Mouse (Mus musculus): ENCODE data around the gene Edc4. TPM values are rescaled to one million over a fixed set of nuclear protein-coding genes. Genes with fewer than 3 reads are reported as not detected.
"Not testable (repeated sequence)": the region's sequence is repeated elsewhere in the genome, so short reads cannot be mapped to it uniquely, and the experiment has no call there.

The Edc4 gene
- 33.5 and 38.6 TPM in 2 replicates for total RNA-seq (2021)
- long read RNA-seq, full-length matches to known transcripts: 2 of 28 reads
- long read RNA-seq, partial matches to known transcripts: 18 of 28 reads
- long read RNA-seq, other reads (novel, unspliced or antisense): 8 of 28 reads

DNA sequence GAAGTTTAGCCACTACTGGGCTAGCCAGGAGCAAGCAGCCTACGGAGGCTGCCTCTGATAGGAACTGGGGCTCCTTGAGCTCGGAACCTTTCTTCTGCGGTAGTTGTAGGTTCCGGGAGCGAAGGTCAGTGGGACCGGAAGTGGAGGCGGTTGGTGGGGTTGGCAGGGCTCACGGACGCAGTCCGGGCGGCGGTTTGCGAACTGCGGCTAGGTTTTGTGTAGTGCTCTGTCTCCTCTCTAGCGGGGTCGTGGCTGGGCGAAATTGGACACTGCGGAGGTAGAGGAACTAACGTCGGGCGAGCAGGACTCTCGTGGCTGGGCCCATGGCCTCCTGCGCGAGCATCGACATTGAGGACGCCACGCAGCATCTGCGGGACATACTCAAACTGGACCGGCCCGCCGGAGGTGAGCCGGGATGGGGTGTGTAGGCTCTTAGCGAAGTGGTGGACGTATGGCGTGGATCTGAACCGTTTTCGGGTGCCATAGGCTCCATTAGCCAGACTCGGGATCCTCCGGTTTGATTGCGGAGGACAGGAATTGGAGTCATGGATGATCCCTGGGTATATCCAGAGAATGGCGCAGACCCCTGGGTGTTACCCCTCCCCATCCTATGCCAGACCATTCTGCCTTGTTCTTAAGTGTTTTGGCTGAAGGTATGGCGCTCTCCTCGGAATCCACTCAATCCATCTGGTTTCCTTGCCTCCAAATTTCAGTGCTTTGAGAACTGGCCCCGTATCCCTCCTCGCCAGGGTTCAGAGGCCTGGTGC, at the start of gene Edc4:
Gene Edc4 (plus strand): TSS at position 128 of the 767 bp plus-strand sequence.
- peak; percentile 81 for DNase-seq

DNA sequence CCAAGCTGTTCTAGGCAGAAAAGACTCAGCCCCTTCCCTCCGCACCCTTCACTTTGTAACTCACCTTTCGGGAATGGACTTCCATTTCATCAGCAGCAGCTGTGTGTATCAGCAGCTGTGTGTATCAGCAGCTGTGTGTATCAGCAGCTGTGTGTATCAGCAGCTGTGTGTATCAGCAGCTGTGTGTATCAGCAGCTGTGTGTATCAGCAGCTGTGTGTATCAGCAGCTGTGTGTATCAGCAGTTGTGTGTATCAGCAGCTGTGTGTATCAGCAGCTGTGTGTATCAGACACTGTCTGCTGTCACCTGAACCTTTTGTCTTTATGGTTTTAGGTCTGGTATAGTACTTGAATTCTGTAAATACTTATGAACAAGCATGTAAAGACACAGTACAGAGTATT, 46.9 kb upstream of the Edc4 start:
- DNase-seq: not testable (repeated sequence)

DNA sequence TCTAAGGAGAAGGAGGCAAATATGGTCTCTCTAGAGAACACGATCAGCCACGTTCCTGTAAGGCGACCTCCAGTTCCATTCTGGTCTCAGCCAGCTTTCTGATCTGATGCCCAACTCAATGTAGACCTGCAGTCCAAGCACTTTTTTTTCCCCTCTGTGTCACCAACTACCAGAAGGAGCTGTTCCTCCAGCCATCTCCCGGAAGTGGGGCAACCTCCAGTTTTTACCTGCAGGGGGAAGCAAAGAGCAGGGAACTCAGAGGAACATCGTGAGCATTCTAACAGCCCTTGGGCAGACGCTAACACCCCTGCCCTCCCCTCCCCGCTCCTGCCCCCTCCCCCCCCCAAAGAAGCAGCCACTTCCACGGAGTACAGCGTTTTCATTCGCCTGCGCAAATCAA, 45.4 kb upstream of the Edc4 start:
- DNase-seq: peak; percentile 74

DNA sequence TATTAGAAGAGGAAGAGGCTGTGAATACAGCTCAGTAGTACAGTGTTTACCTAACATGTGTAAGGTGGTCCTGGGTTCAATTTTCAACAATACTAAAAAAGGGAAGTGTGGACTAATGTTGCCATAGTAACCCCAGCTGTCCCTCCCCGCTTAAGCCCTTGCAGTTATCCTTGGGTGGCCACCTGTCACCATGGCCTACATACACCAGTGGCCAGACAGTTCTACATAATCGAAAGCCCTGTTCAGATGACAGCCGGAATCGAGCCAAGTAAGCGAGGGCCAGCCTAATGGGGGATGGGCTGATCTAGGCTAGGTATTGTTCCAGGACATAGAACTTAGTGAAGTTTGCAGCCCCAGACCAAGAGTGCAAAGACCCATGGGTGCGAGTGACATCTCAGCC, 43.7 kb upstream of the Edc4 start:
- no peak for DNase-seq

DNA sequence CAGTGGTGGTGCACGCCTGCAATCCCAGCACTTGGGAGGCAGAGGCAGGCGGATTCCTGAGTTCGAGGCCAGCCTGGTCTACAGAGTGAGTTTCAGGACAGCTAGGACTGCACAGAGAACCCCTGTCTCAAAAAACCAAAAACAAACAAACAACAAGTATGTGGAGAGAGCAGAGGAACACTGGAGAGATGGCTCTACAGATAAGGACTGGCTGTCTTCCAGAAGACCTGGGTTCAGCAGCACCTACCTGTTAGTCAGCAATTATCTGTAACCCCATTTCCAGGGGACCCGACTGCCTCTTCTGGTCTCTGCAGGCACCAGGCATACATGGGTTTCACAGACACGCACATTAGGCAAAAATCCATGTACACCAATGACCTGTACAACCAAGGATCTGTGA, 41.5 kb upstream of the Edc4 start:
- DNase-seq: no peak

DNA sequence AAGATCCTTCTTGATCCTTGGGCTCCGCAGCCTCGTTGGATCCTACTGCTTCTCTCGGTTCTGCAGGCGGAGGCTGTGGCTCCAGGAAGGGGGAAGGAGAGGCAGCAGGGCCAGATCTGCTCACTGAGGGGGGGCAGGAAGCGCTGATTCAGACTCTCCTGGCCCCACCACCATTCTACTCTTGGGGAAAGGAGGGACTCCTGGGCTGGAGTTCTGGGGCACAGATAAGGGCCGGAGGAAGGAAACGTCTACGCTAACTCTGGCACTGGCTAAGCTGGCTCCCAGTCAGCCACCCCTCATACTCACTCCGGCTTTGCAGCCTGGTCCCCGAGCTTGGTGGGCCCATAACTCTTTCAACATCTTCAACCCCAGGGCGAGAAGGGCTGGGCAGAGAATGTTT, 34.0 kb upstream of the Edc4 start:
- no peak for DNase-seq

DNA sequence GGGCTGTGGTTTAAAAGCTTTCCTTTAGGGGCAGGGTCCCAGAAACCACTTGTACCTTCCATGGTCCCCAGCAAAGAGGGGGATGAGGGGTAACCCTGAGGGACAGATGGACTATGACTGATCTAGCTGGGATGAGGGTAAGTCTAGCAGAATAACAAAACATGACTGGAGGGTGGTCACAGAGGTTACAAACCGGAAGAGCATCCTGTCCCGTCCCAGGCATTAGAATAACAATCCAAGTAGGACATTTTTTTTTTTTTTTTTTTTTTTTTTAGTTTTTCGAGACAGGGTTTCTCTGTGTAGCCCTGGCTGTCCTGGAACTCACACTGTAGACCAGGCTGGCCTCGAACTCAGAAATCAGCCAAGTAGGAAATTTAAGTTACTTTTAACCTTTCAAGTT, 30.7 kb upstream of the Edc4 start:
- DNase-seq: no peak

DNA sequence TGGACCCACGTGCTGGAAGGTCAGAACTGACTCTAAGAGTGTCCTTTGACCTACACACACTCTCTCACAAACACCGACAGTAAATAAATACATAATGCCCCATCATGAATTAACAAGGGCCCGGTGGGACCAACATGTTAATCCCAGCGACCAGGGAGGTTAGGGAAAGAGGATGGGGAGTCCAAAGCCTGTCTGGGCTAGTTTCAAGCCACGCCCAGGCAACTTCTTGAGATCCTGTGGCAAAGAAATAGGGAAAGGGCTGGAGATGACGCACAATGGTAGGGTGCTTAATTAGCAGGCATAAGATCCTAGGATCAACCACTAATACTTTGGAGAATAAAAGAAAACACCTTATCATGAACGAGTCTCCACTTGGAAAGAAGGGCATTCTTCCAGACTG, 30.1 kb upstream of the Edc4 start:
- DNase-seq: no peak

DNA sequence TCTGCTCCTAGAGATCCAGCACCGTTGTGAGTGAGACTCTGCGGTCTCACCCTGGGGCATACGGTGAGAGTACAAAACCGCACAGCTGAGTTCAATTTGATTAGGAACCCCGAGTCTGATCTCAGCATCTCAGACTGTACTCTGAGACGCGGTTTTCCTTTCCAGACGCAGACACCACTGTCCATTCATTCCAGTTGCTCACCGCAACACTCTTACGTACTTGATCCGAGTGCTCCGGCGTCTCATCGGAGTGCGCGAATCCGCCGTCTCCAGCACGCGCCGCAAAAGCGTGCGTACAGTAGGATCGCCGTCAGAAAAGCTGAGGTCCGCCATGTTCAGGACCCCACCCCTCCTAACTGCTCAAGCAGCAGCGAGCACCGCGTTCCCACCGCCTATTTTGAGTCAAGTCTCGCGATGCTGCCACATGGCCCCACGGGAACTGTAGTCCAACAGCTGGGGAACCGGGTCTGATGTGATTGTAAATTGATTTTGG, 29.0 kb upstream of the Edc4 start:
- peak; percentile 89 for DNase-seq

DNA sequence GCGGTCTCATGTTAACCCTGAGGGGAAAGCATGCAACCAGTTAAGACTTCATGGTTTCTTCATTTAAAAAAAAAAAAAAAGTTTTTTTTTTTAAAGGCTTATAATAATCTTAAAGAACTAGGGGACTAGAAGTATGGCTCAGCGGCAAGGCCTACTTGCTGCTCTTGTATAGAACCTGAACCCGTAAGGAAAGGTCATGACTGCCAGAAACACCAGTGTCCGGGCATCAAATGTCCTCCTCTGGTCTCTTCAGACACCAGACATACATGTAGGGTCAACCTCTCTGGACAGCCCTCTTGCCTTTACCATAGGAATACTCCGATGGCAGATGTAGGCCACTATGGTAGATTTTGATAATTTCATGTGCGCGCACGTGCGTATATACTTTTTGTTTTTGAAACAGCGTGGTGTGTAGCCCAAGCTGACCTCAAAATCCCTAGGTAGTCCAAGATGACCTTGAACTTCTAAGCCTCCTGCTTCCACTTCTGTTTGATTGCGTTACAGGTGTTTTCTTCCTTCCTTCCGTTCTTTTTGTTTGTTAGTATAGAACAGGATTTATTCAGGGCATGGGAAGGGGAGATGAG, 28.4 kb upstream of the Edc4 start:
- no peak for DNase-seq

DNA sequence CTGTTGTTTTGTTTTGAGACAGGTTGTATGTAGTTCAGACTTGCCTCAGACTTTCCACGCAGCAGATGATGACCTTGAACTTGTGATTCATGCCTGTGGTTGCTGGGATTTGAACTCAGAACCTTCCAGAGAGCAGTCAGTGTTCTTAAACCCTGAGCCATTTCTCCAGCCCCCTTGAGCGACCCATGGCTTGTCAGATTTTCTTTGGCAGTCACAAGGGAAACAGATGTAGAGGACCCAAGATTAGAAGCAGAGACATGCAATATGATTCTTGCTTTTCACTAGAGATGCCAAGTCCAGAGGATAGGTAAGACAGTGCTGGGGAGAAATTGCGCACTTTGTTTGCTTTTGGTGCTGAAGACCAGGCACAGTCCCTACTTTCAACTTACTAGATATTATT, 27.5 kb upstream of the Edc4 start, which contains the start of gene Cenpt:
Gene Cenpt (minus strand): TSS at position 101 of the 400 bp plus-strand sequence.
- no peak for DNase-seq

DNA sequence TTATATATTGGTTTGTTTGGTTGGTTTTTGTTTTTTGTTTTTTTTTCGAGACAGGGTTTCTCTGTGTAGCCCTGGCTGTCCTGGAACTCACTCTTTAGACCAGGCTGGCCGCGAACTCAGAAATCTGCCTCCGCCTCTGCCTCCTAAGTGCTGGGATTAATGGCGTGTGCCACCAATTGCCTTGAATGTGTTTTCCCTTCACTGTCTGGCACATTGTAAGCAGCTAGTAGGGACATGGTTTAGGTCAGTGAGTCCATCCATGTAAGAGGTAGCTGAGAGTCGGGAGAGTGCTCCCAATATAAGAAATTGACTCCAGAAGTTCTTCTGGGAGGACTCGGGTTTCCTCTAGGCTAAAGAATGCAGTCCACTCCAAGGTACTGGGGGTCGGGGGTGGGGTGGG, 26.4 kb upstream of the Edc4 start:
- DNase-seq: no peak

DNA sequence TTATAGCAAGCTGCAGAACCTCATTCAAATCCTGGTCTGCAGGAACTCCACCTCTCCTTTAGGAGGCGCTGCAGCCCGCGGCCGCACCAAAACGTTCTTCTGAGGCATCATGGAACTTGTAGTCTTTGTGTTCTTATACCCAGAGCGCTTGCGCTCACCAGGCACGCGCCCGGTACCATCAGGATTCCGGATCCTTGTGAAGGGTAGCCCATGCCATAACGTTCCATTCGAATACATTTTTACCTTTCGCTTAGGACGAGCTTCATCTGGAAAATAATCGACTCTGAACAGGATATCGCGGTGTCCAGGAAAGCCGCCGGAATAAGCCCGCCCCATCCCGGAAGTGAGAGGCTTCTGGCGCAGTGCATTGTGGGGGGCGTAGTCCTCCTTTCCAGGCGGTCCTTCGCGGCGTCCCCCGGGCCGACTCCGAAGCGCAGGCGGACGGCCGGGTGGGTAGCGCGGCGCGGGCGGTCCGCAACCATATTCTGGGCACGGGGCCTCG, 25.9 kb upstream of the Edc4 start, which contains the start of gene Thap11:
Gene Thap11 (plus strand): TSS at position 418 of the 502 bp plus-strand sequence.
- peak; percentile 91 for DNase-seq

DNA sequence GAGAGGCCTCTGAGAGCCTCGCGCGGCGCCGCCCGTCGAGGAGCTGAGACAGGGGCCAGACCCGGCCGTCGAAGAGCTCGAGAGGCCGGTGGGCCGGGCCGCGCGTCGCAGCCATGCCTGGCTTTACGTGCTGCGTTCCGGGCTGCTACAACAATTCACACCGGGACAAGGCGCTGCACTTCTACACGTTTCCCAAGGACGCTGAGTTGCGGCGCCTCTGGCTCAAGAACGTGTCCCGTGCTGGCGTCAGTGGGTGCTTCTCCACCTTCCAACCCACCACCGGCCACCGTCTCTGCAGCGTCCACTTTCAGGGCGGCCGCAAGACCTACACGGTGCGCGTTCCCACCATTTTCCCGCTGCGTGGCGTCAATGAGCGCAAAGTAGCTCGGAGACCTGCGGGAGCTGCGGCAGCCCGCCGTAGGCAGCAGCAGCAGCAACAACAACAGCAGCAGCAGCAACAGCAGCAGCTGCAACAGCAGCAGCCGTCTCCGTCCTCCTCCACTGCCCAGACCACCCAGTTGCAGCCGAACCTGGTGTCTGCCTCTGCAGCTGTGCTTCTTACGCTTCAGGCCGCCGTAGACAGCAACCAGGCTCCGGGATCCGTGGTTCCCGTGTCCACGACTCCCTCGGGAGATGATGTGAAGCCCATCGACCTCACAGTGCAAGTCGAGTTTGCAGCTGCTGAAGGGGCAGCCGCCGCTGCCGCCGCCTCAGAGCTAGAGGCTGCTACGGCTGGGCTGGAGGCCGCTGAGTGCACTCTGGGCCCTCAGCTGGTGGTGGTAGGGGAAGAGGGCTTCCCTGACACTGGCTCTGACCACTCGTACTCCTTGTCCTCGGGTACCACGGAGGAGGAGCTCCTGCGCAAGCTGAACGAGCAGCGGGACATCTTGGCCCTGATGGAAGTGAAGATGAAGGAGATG, 25.2 kb upstream of the Edc4 start:
- DNase-seq: peak; percentile 63

DNA sequence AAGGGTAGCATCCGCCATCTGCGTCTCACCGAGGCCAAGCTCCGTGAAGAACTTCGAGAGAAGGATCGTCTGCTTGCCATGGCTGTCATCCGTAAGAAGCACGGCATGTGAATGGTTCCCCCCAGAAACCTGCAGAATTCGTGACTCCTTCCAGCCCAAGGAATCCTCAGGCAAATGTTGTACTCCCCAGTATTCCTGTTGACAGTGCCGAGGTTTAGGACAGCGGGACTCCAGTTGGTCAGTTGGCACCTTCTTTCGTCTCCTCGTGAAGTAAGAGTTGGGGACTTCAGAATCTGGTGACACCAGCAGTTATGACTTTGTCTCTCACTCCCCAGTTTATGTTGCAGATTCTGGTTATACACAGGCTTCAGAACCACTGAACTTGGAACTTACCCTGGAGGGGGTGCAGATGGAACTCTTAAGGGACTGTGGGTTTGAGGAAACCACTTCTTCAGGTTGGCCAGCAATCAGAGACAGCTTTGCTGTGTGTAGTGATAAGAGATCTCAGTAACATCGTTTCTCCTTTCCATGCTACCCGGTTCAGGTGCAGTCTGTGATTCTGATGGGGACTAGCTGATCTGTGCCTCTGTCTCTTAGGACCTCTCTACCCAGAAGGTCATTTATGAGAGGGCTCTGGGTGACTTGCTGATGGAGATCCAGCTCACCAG, 24.4 kb upstream of the Edc4 start:
- no peak for DNase-seq

DNA sequence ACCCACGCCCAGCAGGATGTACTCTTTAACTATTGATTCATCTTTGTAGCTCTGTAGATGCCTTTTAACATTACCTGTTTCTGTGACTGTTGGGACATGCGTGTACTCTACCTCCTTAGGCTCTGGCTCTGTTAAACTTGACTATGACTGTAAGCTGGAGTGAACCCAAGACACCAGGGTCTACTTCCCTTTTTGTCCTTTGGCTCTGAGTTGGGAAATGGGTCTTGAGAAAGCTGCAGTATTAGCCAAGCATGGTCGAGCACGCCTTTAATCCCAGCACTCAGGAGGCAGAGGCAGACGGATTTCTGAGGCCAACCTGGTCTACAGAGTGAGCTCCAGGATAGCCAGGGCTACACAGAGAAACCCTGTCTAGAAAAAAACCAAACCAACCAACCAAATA, 22.2 kb upstream of the Edc4 start:
- DNase-seq: no peak

DNA sequence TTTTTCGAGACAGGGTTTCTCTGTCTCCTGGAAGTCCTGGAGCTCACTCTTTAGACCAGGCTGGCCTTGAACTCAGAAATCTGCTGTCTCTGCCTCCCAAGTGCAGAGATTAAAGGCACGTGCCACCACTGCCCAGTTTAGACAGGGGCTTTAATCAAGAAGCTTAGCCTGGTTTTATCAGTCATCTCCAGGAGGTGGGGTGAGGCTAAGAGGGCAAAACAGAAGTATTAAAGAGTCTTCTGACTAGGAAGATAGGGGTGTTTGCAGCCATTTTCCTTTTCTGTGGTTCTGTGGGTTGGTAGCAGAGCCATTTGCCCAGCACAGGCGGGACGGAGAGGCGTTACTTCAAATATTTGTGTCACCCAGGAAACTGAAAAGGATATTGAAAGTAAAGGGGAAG, 21.4 kb upstream of the Edc4 start:
- DNase-seq: no peak

DNA sequence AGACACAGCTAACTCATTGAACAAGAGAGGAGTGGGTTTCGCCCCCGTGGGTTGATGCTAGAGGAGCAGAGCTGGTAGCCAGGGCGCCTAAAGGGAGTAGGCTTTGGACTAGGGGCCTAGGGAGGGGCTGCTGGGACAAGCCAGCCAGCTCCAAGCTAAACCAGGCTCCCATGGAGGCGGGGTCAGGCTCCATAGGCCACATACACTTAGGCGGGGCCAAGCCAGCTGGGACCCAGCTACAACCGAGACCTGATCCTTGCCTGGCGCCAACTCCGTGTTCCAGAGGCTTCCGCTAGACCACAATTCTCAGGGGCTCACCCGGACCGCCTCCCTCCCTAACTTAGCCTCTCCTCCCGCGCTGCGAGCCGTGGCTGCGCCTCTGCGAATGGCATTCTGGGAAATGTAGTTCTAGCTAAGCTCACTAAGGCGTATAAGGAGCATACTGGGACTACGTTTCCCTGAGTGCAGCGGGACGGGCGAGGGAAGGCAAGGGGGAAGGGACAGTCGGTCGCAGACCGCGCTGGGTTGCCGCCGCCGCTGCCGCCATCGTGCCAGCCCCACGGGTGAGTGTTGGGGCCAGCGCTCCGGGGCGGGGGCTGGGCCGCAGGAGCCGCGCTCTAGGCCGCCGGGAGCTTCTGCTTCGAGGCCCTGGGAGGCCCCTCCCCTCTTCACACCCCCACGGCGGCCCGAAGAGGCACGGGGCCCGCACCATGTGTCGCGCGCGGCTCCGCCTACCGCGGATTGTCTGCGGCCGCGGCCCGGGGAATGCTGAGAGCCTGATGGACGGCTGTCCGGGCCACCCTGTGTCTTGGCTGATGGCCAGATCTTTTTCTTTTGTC, 20.3 kb upstream of the Edc4 start, which contains the start of gene Nutf2:
Gene Nutf2 (plus strand): TSS at position 438 of the 839 bp plus-strand sequence.
- DNase-seq: peak; percentile 91

DNA sequence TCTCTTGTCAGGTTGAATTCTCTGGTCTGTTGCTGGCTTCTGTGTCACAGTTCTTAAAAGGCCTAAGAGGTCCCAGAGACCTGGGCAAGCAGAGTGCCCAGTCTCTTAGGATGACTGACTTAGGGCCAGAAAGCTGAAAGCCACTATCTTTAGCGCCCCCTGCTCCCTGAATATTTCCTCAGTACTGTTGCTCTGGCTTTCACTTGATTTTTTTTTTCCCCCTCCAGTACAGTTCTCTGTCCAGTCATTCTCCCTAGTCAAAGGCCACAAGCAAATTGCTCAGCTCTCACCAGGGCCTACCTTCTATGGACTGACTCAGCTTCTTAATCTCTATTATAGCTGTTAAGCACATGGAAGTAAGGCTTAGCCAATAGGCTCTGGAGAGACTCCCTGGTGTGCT, 18.7 kb upstream of the Edc4 start:
- DNase-seq: no peak

DNA sequence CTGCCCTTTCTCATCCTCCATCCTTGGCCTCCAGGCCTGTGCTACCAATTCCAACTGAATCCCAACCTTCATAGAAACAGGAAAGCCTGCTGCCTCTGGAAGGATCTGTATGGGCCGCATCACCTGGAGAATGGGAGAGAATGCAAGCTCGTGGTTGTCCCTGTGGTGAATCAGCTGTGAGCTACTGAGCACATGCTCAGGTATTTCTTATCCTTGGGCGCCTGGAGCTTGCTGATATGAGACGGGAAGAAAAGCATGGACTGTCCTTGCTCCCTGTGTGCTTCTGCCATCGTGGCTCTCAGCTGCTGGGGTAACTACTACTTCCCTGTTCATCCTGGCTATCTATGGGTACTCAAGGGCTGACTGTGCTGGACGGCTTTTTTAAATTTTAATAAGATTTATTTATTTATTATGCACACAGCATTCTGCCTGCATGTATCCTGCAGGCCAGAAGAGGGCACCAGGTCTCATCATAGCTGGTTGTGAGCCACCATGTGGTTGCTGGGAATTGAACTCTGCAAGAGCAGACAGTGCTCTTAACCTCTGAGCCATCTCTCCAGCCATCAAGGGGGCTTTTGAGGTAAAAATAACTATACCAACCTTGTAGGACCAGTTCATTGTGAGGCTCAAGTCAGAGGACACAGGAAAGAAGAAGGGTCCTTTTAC, 14.2 kb upstream of the Edc4 start:
- no peak for DNase-seq
